Mouse (Mus musculus): ENCODE results near the gene Gm42742.
A peak's percentile ranks its signal among the peaks of the same experiment; 100 is the strongest.

Gene Gm42742

GRCm38 (mm10) chr7:127020901-127021562, at the start of gene Gm42742, which contains the start of gene Prrt2:
TSS of gene Gm42742 (minus strand) at chr7:127021097.
TSS of gene Prrt2 (minus strand) at chr7:127021211.
- peak; percentile 77 for DNase-seq

GRCm38 (mm10) chr7:127066317-127066716, 45.4 kb upstream of the Gm42742 start:
- no peak for DNase-seq

GRCm38 (mm10) chr7:127065538-127065937, 44.6 kb upstream of the Gm42742 start:
- DNase-seq = no peak

GRCm38 (mm10) chr7:127055026-127055585, 34.2 kb upstream of the Gm42742 start:
- no peak for DNase-seq

- peak; percentile 94 for DNase-seq
These were observed 21.2 kb upstream of the Gm42742 start, which contains the start of gene Kif22 for GRCm38 (mm10) chr7:127041851-127042672. TSS of gene Kif22 (minus strand) at chr7:127042471.

- DNase-seq = no peak
These were observed 10.3 kb upstream of the Gm42742 start for GRCm38 (mm10) chr7:127031244-127031643.

- no peak for DNase-seq
These were observed 9.3 kb upstream of the Gm42742 start for GRCm38 (mm10) chr7:127030172-127030571.

GRCm38 (mm10) chr7:127027885-127028284, 7.0 kb upstream of the Gm42742 start:
- no peak for DNase-seq

GRCm38 (mm10) chr7:127026984-127027726, 6.3 kb upstream of the Gm42742 start, which contains the start of gene Maz:
TSS of gene Maz (minus strand) at chr7:127027037.
- peak; percentile 100 for DNase-seq

GRCm38 (mm10) chr7:127026616-127026983, 5.7 kb upstream of the Gm42742 start:
- no peak for DNase-seq

- DNase-seq = peak; percentile 89
These were observed 5.3 kb upstream of the Gm42742 start for GRCm38 (mm10) chr7:127026161-127026600.

- peak; percentile 79 for DNase-seq
These were observed 4.8 kb upstream of the Gm42742 start for GRCm38 (mm10) chr7:127025556-127026160.

- peak; percentile 90 for DNase-seq
These were observed 4.1 kb upstream of the Gm42742 start for GRCm38 (mm10) chr7:127024755-127025555.

GRCm38 (mm10) chr7:127023896-127024690, 3.2 kb upstream of the Gm42742 start:
- DNase-seq = no peak

GRCm38 (mm10) chr7:127023272-127023691, 2.4 kb upstream of the Gm42742 start:
- peak; percentile 37 for DNase-seq

- DNase-seq = no peak
These were observed 1.8 kb upstream of the Gm42742 start for GRCm38 (mm10) chr7:127022528-127023271.

- DNase-seq = no peak
These were observed 948 bp upstream of the Gm42742 start for GRCm38 (mm10) chr7:127021563-127022527.

GRCm38 (mm10) chr7:127020491-127020890, 406 bp downstream of the Gm42742 start:
- no peak for DNase-seq

GRCm38 (mm10) chr7:127020031-127020430, 866 bp downstream of the Gm42742 start:
- no peak for DNase-seq

Data from kidney, postnatal 10 days (tissue).